Mouse (Mus musculus) midbrain, embryonic 13.5 days (tissue): ENCODE measurements around the gene Vmn2r17. TPM values are rescaled to one million over a fixed set of nuclear protein-coding genes. Genes with fewer than 3 reads are reported as not detected.

Source experiments
- ATAC-seq: fragments of 200-750 bp; cut with Nextera tagmentation; 2 replicates; pipeline ENCODE4 v1.8.0; 2017; ENCODE audit warnings: mild to moderate bottlenecking, moderate TSS enrichment, moderate library complexity
- H3K27ac ChIP-seq: fragments of 300-500 bp; sonication (generic); 2 replicates; pipeline ENCODE4 v1.5.1; 2015; ENCODE audit warnings: inconsistent platforms, mild to moderate bottlenecking, moderate library complexity
- H3K27me3 ChIP-seq: fragments of 300-500 bp; sonication (generic); 2 replicates; pipeline ENCODE4 v1.6.1; 2015; ENCODE audit warnings: mild to moderate bottlenecking, inconsistent platforms
- H3K36me3 ChIP-seq: fragments of 300-500 bp; sonication (generic); 2 replicates; pipeline ENCODE4 v1.6.1; 2015; ENCODE audit warnings: mild to moderate bottlenecking, inconsistent platforms
- H3K4me1 ChIP-seq: fragments of 300-500 bp; sonication (generic); replicated peaks from 2 replicates; pipeline ENCODE4 v1.6.1; 2015; ENCODE audit warnings: inconsistent platforms
- H3K4me2 ChIP-seq: fragments of 300-500 bp; sonication (generic); replicated peaks from 2 replicates; pipeline ENCODE4 v1.6.1; 2015; ENCODE audit warnings: moderate library complexity, mild to moderate bottlenecking, inconsistent platforms
- H3K4me3 ChIP-seq: fragments of 300-500 bp; sonication (generic); replicated peaks from 2 replicates; pipeline ENCODE4 v1.5.1; 2015; ENCODE audit warnings: mild to moderate bottlenecking, inconsistent platforms
- H3K9ac ChIP-seq: fragments of 300-500 bp; sonication (generic); replicated peaks from 2 replicates; pipeline ENCODE4 v1.6.1; 2015; ENCODE audit warnings: mild to moderate bottlenecking, inconsistent platforms
- H3K9me3 ChIP-seq: fragments of 300-500 bp; sonication (generic); 2 replicates; pipeline ENCODE4 v1.6.1; 2016; ENCODE audit warnings: mild to moderate bottlenecking, inconsistent platforms
- WGBS: fragments of 180-500 bp; shearing (Covaris S2); methylation state at CpG from one replicate; pipeline ENCODE4 v1.1.7; 2015; 5-methylcytosine and 5-hydroxymethylcytosine counted together
- polyA plus RNA-seq: library from polyadenylated mRNA; unstranded; fragments of >200 nt; fragmentation: Nextera tagmentation; extraction: Ambion mirVana; gene quantifications from 2 replicates; pipeline ENCODE4 v1.2.1, GENCODE M21; 2015

Vmn2r17 gene
- polyA plus RNA-seq: not detected in 2 replicates

DNA sequence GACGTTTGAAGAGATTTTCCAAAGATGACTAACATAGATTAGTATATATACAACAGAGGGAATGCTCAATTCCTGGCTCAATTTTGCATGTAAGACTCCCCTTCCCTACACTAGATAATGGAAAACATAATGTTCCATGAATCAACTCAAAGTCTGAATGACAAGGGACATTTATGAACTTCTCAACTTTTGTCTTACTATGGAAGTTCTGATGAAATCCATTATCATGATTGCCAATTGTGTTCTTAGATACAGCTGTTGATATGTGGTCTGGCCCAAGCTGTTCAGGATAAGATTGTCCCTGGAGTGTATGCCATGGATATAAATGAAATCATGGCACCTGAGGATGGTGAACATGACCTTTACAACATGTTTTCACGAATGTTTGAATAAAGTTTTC, at the start of gene Vmn2r17:
Gene Vmn2r17, plus strand, starts transcription at position 301 of the 400 bp plus-strand sequence.
- Histone ChIP-seq H3K27me3 (no peaks in the 10 kb centered on the region), H3K4me2 (no peak within 1 kb of the TSS), H3K9ac (no peak within 1 kb of the TSS), H3K4me1 (no peaks in the 10 kb centered on the region), H3K27ac (no peak within 1 kb of the TSS), H3K9me3 (peaks cover 16% of the 10 kb centered on the region), H3K36me3 (no peaks in the 10 kb centered on the region), H3K4me3 (no peak within 1 kb of the TSS)
- 65% methylated on average over 2 of the region's 2 CpGs for WGBS
- no peak for ATAC-seq

DNA sequence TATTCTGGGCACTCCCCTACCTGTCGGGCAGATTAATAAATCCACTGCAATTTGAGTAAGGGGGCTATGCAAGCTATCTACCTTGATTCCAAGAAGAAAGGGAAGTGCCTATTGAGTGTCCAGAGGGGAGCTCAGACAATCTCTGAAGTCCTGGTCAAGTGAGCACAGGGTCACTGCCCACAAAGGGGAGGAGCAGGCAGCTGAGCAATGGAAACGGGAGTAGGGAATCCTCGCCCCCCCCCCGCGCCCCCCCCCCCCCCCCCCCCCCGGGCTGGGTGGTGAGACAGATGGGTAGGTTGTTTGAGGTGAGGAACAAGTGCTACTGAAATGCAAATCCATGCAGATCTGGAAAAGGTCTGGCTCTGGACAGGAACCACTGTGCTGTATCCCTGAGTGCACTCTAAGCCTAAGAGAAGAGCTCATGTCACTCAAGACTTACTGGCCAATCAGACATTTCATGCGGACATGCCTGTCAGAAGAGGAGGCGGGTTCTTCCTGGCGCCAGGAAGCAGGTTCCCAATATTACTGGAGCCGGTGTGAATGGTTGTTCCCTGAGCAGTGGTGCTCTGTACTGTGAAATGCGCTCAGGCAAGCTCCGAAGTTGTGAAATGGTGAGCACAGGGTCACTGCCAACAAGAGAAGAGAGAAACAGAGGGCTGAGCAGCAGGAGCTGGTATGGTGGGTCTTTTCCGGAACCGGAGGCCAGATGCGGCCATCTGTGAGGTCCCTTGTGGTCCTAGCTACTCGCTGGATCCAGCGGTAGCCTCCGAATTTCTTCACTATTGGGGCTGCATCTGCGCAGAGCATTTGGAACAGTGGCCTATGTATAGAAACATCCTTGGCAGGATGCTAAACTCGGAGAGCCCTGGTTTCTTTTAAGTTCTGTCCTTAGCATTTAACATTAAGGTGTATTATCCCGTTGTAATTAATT, 47.4 kb downstream of the Vmn2r17 start:
- H3K27me3 ChIP-seq: no peaks in the 10 kb centered on the region
- H3K4me2 ChIP-seq: peak overlapping the region; percentile 32
- peak overlapping the region; percentile 32 for H3K4me3 ChIP-seq
- peak; percentile 75 for ATAC-seq
- WGBS: 23% methylated on average over 20 of the region's 21 CpGs
- H3K36me3 ChIP-seq: no peaks in the 10 kb centered on the region
- H3K4me1 ChIP-seq: no peaks in the 10 kb centered on the region
- no peak overlapping the region for H3K27ac ChIP-seq
- no peak overlapping the region for H3K9ac ChIP-seq
- peaks cover 11% of the 10 kb centered on the region for H3K9me3 ChIP-seq

DNA sequence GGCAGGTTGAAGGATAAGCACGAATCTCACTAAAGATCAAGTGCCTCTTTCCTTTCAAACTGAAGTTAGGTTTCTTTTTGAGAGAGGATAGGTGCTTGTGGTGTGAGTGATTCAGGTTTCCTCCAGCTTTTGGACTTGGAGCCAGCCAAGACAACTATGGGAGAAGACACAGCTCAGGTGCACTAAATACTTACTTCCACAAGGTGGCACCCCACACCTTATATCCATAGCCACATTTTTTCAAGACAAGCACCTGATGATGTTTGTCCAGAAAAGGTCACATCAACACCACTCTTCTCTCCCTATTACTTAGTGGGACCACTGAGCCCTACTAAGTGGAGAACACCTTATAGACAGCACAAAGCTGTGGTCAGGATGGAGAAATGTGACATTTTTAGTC, 87.2 kb downstream of the Vmn2r17 start:
- Histone ChIP-seq H3K9me3 (peaks cover 5% of the 10 kb centered on the region; the same call in 1 of the 2 replicates), H3K4me2 (no peak overlapping the region), H3K4me3 (no peak overlapping the region), H3K27ac (no peak overlapping the region), H3K4me1 (no peaks in the 10 kb centered on the region), H3K27me3 (no peaks in the 10 kb centered on the region), H3K36me3 (no peaks in the 10 kb centered on the region), H3K9ac (no peak overlapping the region)
- ATAC-seq: no peak
- WGBS: 0% methylated on average over 1 of the region's 1 CpGs

Other genes starting within 250 kb of the Vmn2r17 start
- not detected in 2 replicates for gene Vmn2r13, start 227.5 kb upstream of the Vmn2r17 start, polyA plus RNA-seq
- gene Vmn2r14, start 195.0 kb upstream of the Vmn2r17 start, polyA plus RNA-seq: not detected in 2 replicates
- not detected in 2 replicates for gene Vmn2r15, start 122.0 kb upstream of the Vmn2r17 start, polyA plus RNA-seq
- gene Vmn2r16, start 89.5 kb upstream of the Vmn2r17 start, polyA plus RNA-seq: not detected in 2 replicates
- gene Crlf2, start 139.3 kb downstream of the Vmn2r17 start, polyA plus RNA-seq: 7.7 and 8.9 TPM in 2 replicates